Mouse (Mus musculus) neural tube, embryonic 14.5 days (tissue): Measurements from ENCODE around the gene Lrsam1. TPM values are rescaled to one million over a fixed set of nuclear protein-coding genes. Genes with fewer than 3 reads are reported as not detected.
"Not testable (repeated sequence)": the region's sequence is repeated elsewhere in the genome, so short reads cannot be mapped to it uniquely, and the experiment has no call there.

Source experiments
- ATAC-seq: fragments of 200-750 bp; cut with Nextera tagmentation; 2 replicates; pipeline ENCODE4 v1.8.0; 2017; ENCODE audit warnings: low read depth, mild to moderate bottlenecking, moderate TSS enrichment, moderate library complexity
- H3K27ac ChIP-seq: fragments of 300-500 bp; sonication (generic); 2 replicates; pipeline ENCODE4 v1.5.1; 2014; ENCODE audit warnings: low read depth, mild to moderate bottlenecking, control low read depth, low read length, moderate library complexity, mixed read lengths
- H3K27me3 ChIP-seq: fragments of 300-500 bp; sonication (generic); 2 replicates; pipeline ENCODE4 v1.6.1; 2014; ENCODE audit warnings: low read length; ENCODE audit not compliant: control insufficient read depth, insufficient read depth
- H3K36me3 ChIP-seq: fragments of 300-500 bp; sonication (generic); 2 replicates; pipeline ENCODE4 v1.6.1; 2014; ENCODE audit warnings: low read length, mixed read lengths; ENCODE audit not compliant: control insufficient read depth, insufficient read depth
- H3K4me1 ChIP-seq: fragments of 300-500 bp; sonication (generic); 2 replicates; pipeline ENCODE4 v1.6.1; 2014; ENCODE audit warnings: low read length; ENCODE audit not compliant: control insufficient read depth, insufficient read depth
- H3K4me2 ChIP-seq: fragments of 300-500 bp; sonication (generic); 2 replicates; pipeline ENCODE4 v1.6.1; 2014; ENCODE audit warnings: mild to moderate bottlenecking, low read depth, low read length, control low read depth
- H3K4me3 ChIP-seq: fragments of 300-500 bp; sonication (generic); 2 replicates; pipeline ENCODE4 v1.5.1; 2014; ENCODE audit warnings: low read depth, low read length, control low read depth, mixed read lengths
- H3K9ac ChIP-seq: fragments of 300-500 bp; sonication (generic); replicated peaks from 2 replicates; pipeline ENCODE4 v1.6.1; 2014; ENCODE audit warnings: low read depth, mild to moderate bottlenecking, control low read depth, low read length, mixed read lengths
- H3K9me3 ChIP-seq: fragments of 300-500 bp; sonication (generic); 2 replicates; pipeline ENCODE4 v1.6.1; 2016; ENCODE audit warnings: low read length; ENCODE audit not compliant: control insufficient read depth
- WGBS: fragments of 180-500 bp; shearing (Covaris S2); extraction: QIAGEN DNeasy Blood & Tissue Kit; methylation state at CpG from one replicate; pipeline ENCODE4 v1.1.7; 2014; 5-methylcytosine and 5-hydroxymethylcytosine counted together
- polyA plus RNA-seq: library from polyadenylated mRNA; unstranded; fragments of >200 nt; fragmentation: Nextera tagmentation; extraction: Ambion mirVana; gene quantifications from 2 replicates; pipeline ENCODE4 v1.2.1, GENCODE M21; 2014

Lrsam1 gene
- 19.3 and 22.8 TPM in 2 replicates for polyA plus RNA-seq

- Histone ChIP-seq H3K4me2 (peak within 1 kb of the TSS; percentile 99), H3K36me3 (peaks cover 12% of the 10 kb centered on the region), H3K4me1 (peaks cover 22% of the 10 kb centered on the region), H3K9ac (peak within 1 kb of the TSS; percentile 83), H3K4me3 (peak within 1 kb of the TSS; percentile 73), H3K27me3 (no peaks in the 10 kb centered on the region), H3K27ac (peak within 1 kb of the TSS; percentile 76), H3K9me3 (no peaks in the 10 kb centered on the region)
- 3% methylated on average over 55 of the region's 55 CpGs for WGBS
- ATAC-seq = peak; percentile 94
Measured at GRCm38 (mm10) chr2:32961192-32961995, at the start of gene Lrsam1, which contains the start of gene Rpl12. TSS of gene Lrsam1 (minus strand) at chr2:32961614. TSS of gene Rpl12 (plus strand) at chr2:32961559.

- not testable (repeated sequence) for H3K4me3 ChIP-seq, H3K9ac ChIP-seq, ATAC-seq, H3K27me3 ChIP-seq, H3K27ac ChIP-seq, H3K4me1 ChIP-seq, H3K9me3 ChIP-seq, H3K36me3 ChIP-seq, H3K4me2 ChIP-seq
- WGBS = 88% methylated on average over 4 of the region's 4 CpGs
Measured at GRCm38 (mm10) chr2:33009055-33009454, 47.6 kb upstream of the Lrsam1 start.

GRCm38 (mm10) chr2:33005041-33005440, 43.6 kb upstream of the Lrsam1 start:
- Histone ChIP-seq H3K9me3 (no peaks in the 10 kb centered on the region), H3K4me3 (no peak overlapping the region), H3K27me3 (no peaks in the 10 kb centered on the region), H3K9ac (no peak overlapping the region), H3K36me3 (no peaks in the 10 kb centered on the region), H3K4me2 (no peak overlapping the region), H3K27ac (no peak overlapping the region), H3K4me1 (no peaks in the 10 kb centered on the region)
- ATAC-seq = no peak
- WGBS = 70% methylated on average over 5 of the region's 5 CpGs

- Histone ChIP-seq H3K9me3 (no peaks in the 10 kb centered on the region), H3K4me3 (no peak overlapping the region), H3K27ac (no peak overlapping the region), H3K4me2 (no peak overlapping the region), H3K36me3 (no peaks in the 10 kb centered on the region), H3K4me1 (no peaks in the 10 kb centered on the region), H3K9ac (no peak overlapping the region), H3K27me3 (no peaks in the 10 kb centered on the region)
- WGBS = 90% methylated on average over 7 of the region's 7 CpGs
- no peak for ATAC-seq
Measured at GRCm38 (mm10) chr2:33002144-33002543, 40.7 kb upstream of the Lrsam1 start.

GRCm38 (mm10) chr2:32999752-33000151, 38.3 kb upstream of the Lrsam1 start:
- Histone ChIP-seq H3K9ac (no peak overlapping the region), H3K27me3 (no peaks in the 10 kb centered on the region), H3K4me3 (no peak overlapping the region), H3K9me3 (no peaks in the 10 kb centered on the region), H3K36me3 (no peaks in the 10 kb centered on the region), H3K27ac (no peak overlapping the region), H3K4me1 (no peaks in the 10 kb centered on the region), H3K4me2 (no peak overlapping the region)
- 94% methylated on average over 2 of the region's 2 CpGs for WGBS
- ATAC-seq = no peak

- Histone ChIP-seq H3K4me1 (no peaks in the 10 kb centered on the region), H3K36me3 (no peaks in the 10 kb centered on the region), H3K9ac (no peak overlapping the region), H3K27me3 (no peaks in the 10 kb centered on the region), H3K4me3 (no peak overlapping the region), H3K4me2 (no peak overlapping the region), H3K27ac (no peak overlapping the region), H3K9me3 (no peaks in the 10 kb centered on the region)
- no peak for ATAC-seq
- WGBS = 92% methylated on average over 4 of the region's 4 CpGs
Measured at GRCm38 (mm10) chr2:32997792-32998191, 36.4 kb upstream of the Lrsam1 start.

GRCm38 (mm10) chr2:32997081-32997480, 35.7 kb upstream of the Lrsam1 start:
- Histone ChIP-seq H3K27me3 (no peaks in the 10 kb centered on the region), H3K4me2 (no peak overlapping the region), H3K9me3 (no peaks in the 10 kb centered on the region), H3K4me3 (no peak overlapping the region), H3K9ac (no peak overlapping the region), H3K4me1 (no peaks in the 10 kb centered on the region), H3K36me3 (no peaks in the 10 kb centered on the region), H3K27ac (no peak overlapping the region)
- 80% methylated on average over 6 of the region's 6 CpGs for WGBS
- ATAC-seq = no peak

GRCm38 (mm10) chr2:32992130-32992529, 30.7 kb upstream of the Lrsam1 start:
- no peak overlapping the region for H3K4me3 ChIP-seq
- WGBS = 79% methylated on average over 6 of the region's 6 CpGs
- H3K9ac ChIP-seq = no peak overlapping the region
- H3K27me3 ChIP-seq = no peaks in the 10 kb centered on the region
- H3K27ac ChIP-seq = no peak overlapping the region
- H3K4me2 ChIP-seq = no peak overlapping the region
- H3K4me1 ChIP-seq = no peaks in the 10 kb centered on the region
- no peak for ATAC-seq
- H3K9me3 ChIP-seq = no peaks in the 10 kb centered on the region
- no peaks in the 10 kb centered on the region for H3K36me3 ChIP-seq

- 62% methylated on average over 13 of the region's 13 CpGs for WGBS
- no peak overlapping the region for H3K4me3 ChIP-seq
- H3K4me1 ChIP-seq = no peaks in the 10 kb centered on the region
- no peaks in the 10 kb centered on the region for H3K9me3 ChIP-seq
- no peak overlapping the region for H3K4me2 ChIP-seq
- no peaks in the 10 kb centered on the region for H3K27me3 ChIP-seq
- no peak overlapping the region for H3K9ac ChIP-seq
- H3K36me3 ChIP-seq = no peaks in the 10 kb centered on the region
- no peak overlapping the region for H3K27ac ChIP-seq
- no peak for ATAC-seq
Measured at GRCm38 (mm10) chr2:32990167-32990832, 28.9 kb upstream of the Lrsam1 start.
